Mouse (Mus musculus) adrenal gland, postnatal 25 days (tissue): Measurements from ENCODE around the gene Thrsp. TPM values are rescaled to one million over a fixed set of nuclear protein-coding genes. Genes with fewer than 3 reads are reported as not detected.
"Not testable (repeated sequence)": the region's sequence is repeated elsewhere in the genome, so short reads cannot be mapped to it uniquely, and the experiment has no call there.

Source experiments
- DNase-seq: peaks from one replicate; pipeline ENCODE4 v3.0.0; 2021; ENCODE audit warnings: mixed read lengths
- long read RNA-seq: library from polyadenylated mRNA; stranded (forward); transcript quantifications from one replicate; pipeline ENCODE4 v2.0.0, GENCODE M21; 2021
- total RNA-seq: library from RNA; stranded (reverse); gene quantifications from 2 replicates; pipeline ENCODE4 v1.2.3, GENCODE M21; 2021

Thrsp gene
- total RNA-seq = 584 and 613 TPM in 2 replicates
- long read RNA-seq, transcript Thrsp-201 (2 exons, 1,277 nt) = major isoform, 2,136 of 2,471 reads
- long read RNA-seq, partial matches to known transcripts = 0 of 2,471 reads
- long read RNA-seq, other reads (novel, unspliced or antisense) = 331 of 2,471 reads

DNA sequence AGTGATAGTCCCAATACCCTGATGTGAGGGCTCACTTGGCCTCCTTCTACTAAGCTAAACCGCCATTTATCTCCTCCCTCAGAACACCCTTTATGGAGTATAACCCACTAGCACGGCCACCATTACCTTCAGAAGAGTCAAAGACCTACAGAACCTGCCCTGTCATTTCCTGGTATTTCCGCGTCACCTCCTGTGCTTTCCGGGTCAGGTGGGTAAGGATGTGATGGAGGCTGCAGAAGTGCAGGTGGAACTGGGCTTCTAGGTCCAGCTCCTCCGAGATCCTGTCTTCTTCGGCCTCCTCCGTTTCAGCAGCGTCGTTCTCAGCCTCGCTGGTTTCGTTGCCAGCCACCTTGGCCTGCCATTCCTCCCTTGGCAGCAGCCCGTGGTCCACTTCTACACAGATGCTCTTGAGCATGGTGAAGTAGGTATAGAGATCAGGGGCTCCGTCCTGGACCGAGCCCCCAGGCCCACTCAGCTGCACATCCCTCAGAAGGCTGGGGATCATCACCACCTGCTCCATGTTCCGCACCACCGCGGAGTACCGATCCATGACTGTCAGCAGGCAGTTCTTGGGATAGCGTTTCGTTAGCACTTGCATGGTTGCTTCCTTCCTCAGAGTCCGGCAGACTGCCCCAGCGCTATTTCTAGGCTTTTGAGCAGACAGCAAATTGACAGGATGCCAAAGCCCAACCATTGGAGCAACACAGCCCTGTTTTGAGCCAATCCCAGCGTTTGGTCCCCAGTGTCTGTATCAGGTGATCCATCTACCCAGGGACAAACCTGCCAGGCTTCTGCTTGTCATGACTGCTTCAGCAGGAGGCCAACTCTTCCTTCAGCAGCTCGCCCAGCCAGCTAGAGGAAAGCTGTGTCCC is at the start of gene Thrsp:
Gene Thrsp, minus strand, starts transcription at position 825 of the 872 bp plus-strand sequence.
- peak; percentile 68 for DNase-seq

GRCm38 (mm10) chr7:97455577-97455976 is 38.0 kb upstream of the Thrsp start:
- DNase-seq = no peak

- no peak for DNase-seq
These were observed 37.3 kb upstream of the Thrsp start for GRCm38 (mm10) chr7:97454795-97455194.

GRCm38 (mm10) chr7:97453141-97453921 is 35.8 kb upstream of the Thrsp start:
- no peak for DNase-seq

- no peak for DNase-seq
These were observed 34.7 kb upstream of the Thrsp start for GRCm38 (mm10) chr7:97452196-97452595.

- not testable (repeated sequence) for DNase-seq
These were observed 33.5 kb upstream of the Thrsp start, which contains the start of gene Kctd14 for GRCm38 (mm10) chr7:97451023-97451422. Kctd14 (plus strand) TSS chr7:97451323.

GRCm38 (mm10) chr7:97447050-97447531 is 29.6 kb upstream of the Thrsp start:
- DNase-seq = no peak

DNA sequence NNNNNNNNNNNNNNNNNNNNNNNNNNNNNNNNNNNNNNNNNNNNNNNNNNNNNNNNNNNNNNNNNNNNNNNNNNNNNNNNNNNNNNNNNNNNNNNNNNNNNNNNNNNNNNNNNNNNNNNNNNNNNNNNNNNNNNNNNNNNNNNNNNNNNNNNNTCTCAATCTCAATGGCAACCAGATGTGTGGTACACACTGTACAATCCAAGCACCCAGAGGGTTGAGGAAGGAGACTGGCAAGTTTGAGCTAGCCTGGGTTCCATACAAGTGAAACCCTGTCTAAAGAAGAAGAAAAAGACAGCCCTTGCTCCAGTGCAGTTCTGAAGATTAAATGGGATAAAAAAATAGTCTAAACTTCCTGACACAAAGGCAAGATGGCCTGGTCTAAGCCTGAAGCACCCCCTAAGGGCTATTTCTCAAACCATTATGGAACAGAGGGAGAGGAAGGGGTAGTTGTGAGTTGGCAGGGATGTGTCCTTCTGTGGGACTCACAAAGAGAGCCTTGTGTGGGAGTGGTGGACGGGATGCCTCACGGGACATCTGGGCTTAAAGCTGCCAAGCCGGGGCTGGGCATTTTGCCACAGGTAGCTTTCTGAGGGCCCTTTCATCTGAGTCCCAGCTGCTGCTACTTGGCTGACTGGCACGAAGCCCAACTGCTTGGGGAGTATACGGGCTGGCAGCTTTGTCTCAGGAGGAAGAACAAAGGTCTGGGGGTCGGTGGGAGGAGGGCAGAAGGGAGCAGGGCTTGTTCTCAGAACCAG is 28.8 kb upstream of the Thrsp start:
- DNase-seq = peak; percentile 90

DNA sequence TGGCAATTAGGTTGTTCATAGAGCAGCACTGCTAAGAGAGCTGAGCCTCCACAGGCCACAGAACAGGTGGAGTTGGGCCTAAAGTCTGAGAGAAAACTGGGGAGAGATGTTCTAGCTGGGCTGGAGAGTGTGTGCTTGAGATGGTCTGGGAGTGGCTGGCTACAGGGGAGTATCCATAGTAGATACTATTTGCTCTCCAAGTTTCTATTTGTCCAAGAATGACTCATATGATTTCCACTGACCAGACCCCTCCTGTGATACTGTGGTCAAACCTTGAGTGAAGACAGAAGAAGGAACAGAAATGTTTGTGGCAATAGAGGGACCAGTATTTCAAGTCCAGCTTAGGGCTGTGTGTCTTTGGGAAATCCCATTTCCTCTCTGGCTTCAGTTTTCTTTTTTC is 21.5 kb upstream of the Thrsp start:
- no peak for DNase-seq

DNA sequence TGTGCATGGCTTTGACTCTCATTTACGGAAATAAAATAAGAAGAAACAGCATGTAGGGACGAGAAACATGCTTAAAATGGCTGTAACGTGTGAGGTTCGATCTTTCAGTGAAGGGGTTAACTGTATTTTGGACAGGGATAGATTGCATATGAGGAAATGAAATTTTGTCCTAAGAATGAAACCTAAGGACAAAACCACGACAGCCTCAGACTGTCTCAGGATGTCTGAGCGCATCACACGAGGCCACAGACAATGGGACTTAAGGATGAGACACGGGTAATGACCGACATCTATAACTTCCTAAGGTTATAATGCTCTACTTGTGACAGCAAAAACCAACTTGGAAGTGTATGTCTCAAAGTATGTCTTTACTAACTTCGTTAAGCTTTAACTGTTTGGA is 17.0 kb upstream of the Thrsp start:
- DNase-seq = no peak

- DNase-seq = not testable (repeated sequence)
These were observed 16.0 kb upstream of the Thrsp start for GRCm38 (mm10) chr7:97433517-97433916.

DNA sequence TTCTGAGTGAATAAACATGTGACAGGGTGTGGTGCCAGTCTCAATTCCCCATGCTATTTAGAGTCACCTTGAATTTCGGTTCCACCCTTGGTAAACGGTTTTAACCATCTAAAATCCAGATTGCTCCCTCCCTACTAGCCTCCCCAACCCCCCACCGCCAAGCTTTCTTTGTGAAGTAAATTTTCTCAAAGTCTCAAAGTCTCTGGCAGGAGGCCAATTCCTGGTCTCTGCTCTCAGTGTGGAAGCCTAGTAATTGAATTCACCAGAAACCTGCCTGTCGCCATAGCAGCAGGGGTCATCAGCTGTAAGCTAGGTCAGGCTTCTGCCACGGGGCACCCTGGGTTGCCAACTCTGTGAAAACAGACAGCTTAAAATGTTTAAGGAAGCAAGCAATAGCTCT is 12.2 kb upstream of the Thrsp start:
- no peak for DNase-seq

DNA sequence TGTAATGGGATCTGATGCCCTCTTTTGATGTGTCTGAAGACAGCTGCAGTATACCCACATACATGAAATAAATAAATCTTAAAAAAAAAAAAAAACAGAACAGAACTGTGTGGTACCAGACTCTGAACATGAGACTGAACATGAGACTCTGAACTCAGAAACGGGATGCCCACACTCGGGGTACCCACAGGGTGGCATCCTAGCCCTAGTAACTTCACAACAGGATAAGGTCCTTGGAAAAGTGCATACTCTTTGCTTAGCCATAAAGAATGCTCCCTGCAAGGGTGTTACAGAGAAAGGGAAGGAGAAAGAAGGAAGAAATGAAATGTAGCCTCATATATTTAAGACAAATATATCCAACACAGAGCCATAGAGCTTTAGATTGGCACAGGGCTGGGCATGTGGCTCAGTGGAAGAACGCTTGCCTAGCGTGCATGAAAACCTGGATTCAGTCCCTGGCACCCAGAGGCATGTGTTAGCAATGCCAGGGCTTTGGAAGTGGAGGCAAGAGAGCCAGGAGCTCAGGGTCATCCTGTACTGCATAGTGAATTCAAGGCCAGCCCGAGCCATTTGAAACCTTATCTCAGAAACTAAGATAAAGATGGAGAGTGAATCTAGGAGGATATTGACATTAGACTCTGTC is 10.4 kb upstream of the Thrsp start:
- peak; percentile 59 for DNase-seq

DNA sequence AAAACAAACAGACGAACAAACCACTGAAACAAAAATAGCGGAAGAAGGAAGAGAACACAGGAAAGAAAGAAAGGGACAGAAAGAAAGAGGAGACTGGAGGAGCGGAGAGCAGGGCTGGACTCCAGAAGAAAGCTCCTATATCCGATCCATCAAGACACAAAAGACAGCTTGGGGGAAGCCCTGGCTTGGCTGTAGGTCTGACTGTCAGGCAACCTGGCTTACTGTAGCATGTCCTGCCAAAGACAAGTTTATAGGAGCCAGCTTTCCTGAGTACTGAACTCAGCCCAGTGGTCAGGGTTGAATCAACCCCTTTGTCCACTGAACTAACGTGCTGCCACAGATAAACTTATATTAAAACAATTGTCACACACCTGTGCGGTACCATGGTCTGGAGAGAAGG is 9.8 kb upstream of the Thrsp start:
- DNase-seq = no peak

DNA sequence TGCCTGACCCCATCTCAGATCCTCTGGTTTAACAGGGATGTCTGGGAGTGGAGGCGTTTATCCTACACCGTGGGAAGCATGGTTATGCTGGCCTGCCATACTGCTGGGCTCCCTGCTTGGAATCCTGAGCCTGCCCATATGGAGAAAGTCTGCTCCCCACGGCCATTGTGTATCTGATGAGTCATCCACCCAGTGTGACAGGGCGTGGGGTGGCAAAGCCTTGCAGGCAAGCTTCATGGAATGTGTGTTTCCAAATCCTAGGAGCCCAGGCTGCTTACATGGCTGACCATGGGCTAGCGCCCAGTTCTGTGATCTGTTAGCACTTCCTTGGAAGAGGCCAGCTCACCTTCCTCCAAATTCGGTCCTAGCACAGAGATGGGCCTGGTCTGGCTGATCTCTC is 9.0 kb upstream of the Thrsp start:
- no peak for DNase-seq

GRCm38 (mm10) chr7:97424621-97425245 is 7.2 kb upstream of the Thrsp start:
- DNase-seq = peak; percentile 97

DNA sequence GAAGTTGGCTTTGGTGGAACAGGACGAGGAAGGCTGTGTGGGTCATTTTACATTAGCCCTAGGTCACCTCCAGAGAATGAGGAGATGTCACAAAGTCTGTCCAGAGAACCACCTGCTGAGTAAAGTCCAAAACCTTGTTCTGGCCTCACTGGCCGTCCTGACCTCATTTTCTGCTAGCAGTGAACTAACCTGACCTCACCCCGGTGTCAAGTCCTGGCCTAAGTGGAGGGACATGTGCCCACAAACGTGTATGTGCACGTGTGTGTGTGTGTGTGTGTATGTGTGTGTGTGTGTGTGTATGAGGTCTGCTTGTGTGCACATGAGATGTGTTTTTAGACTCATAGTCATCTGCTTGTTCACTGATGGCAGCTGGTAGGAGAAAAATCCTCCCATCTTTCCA is 6.2 kb upstream of the Thrsp start:
- DNase-seq = no peak

DNA sequence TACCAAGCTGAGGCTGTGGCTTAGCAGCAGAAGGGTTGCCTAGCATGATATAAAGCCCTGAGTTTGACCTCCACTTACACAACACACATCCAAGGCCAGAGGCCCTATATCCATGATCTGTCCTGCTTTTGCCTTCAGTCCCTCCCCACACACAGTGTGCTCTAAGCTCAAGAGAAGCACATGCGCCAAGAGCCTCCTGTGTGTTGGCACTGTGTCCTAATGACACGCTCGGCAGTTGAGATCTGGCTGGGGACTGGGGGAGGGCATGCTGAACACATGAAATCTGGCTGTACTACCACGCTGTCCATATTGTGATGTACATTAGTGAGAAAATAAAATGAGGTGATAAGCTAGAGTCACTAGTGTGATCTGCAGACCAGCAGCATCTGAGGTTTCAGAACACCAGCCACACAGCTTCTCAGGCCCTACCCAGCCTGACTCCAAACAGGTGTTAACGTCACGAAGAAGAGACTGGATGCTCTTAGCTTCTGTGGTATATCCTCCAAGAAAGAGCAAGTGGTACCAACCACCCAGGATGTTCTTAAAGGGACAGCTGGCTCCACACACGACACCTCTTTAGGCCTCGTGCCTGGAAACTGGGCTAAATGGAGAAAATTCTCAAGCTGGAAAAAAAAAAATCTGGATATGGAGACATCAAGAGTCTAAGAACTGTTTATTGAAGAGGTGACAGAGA is 3.6 kb upstream of the Thrsp start:
- DNase-seq = peak; percentile 68

- peak; percentile 33 for DNase-seq
These were observed 2.9 kb upstream of the Thrsp start for GRCm38 (mm10) chr7:97420406-97420805.

DNA sequence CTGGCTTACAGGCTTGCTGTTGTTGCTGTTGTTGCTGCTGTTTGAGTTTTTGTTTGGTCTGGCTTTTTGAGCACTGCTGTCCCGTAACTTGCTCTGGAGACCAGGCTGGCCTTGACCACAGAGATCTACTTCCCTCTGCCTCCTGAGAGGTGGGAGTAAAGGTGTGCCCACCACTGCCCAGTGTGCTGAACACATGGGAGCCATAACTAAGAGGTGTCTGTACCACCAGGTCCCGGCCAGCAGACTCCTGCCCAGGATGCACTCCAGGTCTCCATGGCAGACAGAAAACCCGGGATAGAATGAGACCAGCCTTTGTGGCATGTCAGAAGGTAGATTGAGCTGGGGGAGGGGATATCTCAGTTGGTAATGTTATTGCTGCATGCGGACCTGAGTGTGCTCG is 1.6 kb upstream of the Thrsp start:
- no peak for DNase-seq
